Mouse (Mus musculus) forebrain, embryonic 11.5 days (tissue): Measurements from ENCODE around the gene B830017H08Rik. TPM values are rescaled to one million over a fixed set of nuclear protein-coding genes. Genes with fewer than 3 reads are reported as not detected.

ENCODE experiments used
- ATAC-seq: fragments of 200-750 bp; cut with Nextera tagmentation; replicated peaks from 2 replicates; pipeline ENCODE4 v1.8.0; 2017; ENCODE audit warnings: moderate TSS enrichment; ENCODE audit not compliant: low FRiP score
- DNase-seq: peaks from one replicate; pipeline ENCODE4 v3.0.0-alpha.2; 2017; ENCODE audit warnings: low spot score
- H3K27ac ChIP-seq: fragments of 300-500 bp; sonication (generic); 2 replicates; pipeline ENCODE4 v1.5.1; 2014; ENCODE audit warnings: low read depth, low read length
- H3K27me3 ChIP-seq: fragments of 300-500 bp; sonication (generic); 2 replicates; pipeline ENCODE4 v1.6.1; 2014; ENCODE audit warnings: mild to moderate bottlenecking, low read length, mixed read lengths; ENCODE audit not compliant: control insufficient read depth, insufficient read depth
- H3K36me3 ChIP-seq: fragments of 300-500 bp; sonication (generic); 2 replicates; pipeline ENCODE4 v1.6.1; 2014; ENCODE audit warnings: mild to moderate bottlenecking, low read length, moderate library complexity, mixed read lengths; ENCODE audit not compliant: control insufficient read depth, insufficient read depth
- H3K4me1 ChIP-seq: fragments of 300-500 bp; sonication (generic); replicated peaks from 2 replicates; pipeline ENCODE4 v1.6.1; 2014; ENCODE audit warnings: low read length, mixed read lengths; ENCODE audit not compliant: control insufficient read depth, insufficient read depth
- H3K4me2 ChIP-seq: fragments of 300-500 bp; sonication (generic); 2 replicates; pipeline ENCODE4 v1.6.1; 2014; ENCODE audit warnings: low read depth, mild to moderate bottlenecking, low read length, moderate library complexity, mixed read lengths; ENCODE audit not compliant: severe bottlenecking
- H3K4me3 ChIP-seq: fragments of 300-500 bp; sonication (generic); 2 replicates; pipeline ENCODE4 v1.5.1; 2014; ENCODE audit warnings: low read depth, low read length
- H3K9ac ChIP-seq: fragments of 300-500 bp; sonication (generic); 2 replicates; pipeline ENCODE4 v1.6.1; 2014; ENCODE audit warnings: low read length
- H3K9me3 ChIP-seq: fragments of 300-500 bp; sonication (generic); 2 replicates; pipeline ENCODE4 v1.6.1; 2016; ENCODE audit warnings: low read length, mixed read lengths; ENCODE audit not compliant: control insufficient read depth
- WGBS: fragments of 180-500 bp; shearing (Covaris S2); extraction: QIAGEN DNeasy Blood & Tissue Kit; methylation state at CpG from one replicate; pipeline ENCODE4 v1.1.7; 2014; 5-methylcytosine and 5-hydroxymethylcytosine counted together
- polyA plus RNA-seq: library from polyadenylated mRNA; unstranded; fragments of >200 nt; fragmentation: Nextera tagmentation; extraction: Ambion mirVana; gene quantifications from 2 replicates; pipeline ENCODE4 v1.2.1, GENCODE M21; 2014

B830017H08Rik gene
- polyA plus RNA-seq, 1 experiment from 2014 or later, result not detected

DNA sequence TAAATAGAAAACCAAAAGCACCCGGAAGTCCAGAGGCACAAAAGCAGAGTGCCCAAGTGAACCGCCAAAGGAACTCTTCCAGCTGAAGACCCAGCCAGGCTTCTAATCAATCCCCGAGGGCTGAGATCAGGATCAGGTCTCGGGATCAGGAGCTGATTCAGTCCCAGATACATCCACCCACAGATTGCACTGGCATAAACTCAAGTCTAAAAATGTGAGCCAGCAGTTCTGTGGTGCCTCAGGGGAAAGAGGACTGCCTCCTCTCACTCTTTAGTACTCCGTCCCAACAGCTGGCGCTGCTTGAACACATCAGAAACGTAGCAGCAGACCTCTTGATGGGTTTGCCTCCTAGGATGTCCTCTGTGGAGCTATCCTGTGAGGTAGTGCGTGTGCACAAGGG lies 16.4 kb upstream of the B830017H08Rik start:
- 79% methylated on average over 8 of the region's 8 CpGs for WGBS

DNA sequence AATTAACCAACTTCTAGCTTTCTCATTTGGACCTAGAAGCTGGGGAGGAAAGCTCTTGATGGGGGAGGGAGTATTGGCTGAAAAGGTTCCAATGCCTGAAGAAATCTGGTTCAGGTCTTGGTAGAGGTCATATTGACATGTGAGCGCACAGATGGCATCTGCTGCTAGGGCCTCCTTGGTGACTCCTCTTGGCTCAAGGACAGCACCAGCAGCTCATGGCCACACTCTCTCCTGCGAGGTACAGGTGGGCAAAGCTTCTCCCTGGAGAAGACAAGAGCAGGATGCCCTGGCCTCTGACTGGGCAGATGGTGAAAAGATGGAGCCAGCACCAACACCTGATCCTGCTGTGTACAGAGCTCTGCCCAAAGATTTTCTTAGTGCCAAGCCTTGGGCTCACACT lies 6.4 kb upstream of the B830017H08Rik start:
- Histone ChIP-seq H3K4me3 (no peak overlapping the region), H3K4me1 (no peaks in the 10 kb centered on the region), H3K4me2 (no peak overlapping the region), H3K9ac (no peak overlapping the region), H3K36me3 (no peaks in the 10 kb centered on the region), H3K27ac (no peak overlapping the region), H3K27me3 (peaks cover 14% of the 10 kb centered on the region), H3K9me3 (no peaks in the 10 kb centered on the region)
- ATAC-seq (no peak), DNase-seq (no peak)
- 92% methylated on average over 2 of the region's 2 CpGs for WGBS

More for the DNA sequence above, 16.4 kb upstream of the B830017H08Rik start:
- Histone ChIP-seq H3K36me3 (no peaks in the 10 kb centered on the region), H3K27ac (no peak overlapping the region), H3K4me2 (no peak overlapping the region), H3K4me3 (no peak overlapping the region), H3K9ac (no peak overlapping the region), H3K9me3 (no peaks in the 10 kb centered on the region), H3K27me3 (peaks cover 4% of the 10 kb centered on the region), H3K4me1 (peaks cover 7% of the 10 kb centered on the region)
- no peak for ATAC-seq
- DNase-seq, result no peak

DNA sequence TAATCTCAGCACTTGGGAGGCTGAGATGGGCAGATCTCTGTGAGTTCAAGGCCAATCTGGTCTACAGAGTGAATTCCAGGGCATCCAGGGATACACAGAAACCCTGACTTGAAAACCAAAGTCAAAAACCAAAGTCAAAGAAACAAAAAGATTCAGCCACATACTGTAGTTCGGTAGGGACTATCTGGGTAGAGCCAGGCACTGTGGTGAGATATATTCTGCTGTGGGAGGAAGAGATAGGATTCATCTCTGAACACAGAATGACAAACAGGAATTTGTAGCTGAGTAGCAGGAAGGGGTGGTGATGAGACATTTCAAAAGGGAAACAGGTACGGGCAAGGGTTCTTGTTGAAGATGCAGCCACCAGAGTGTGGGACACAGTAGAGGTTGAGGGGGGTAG lies 4.7 kb upstream of the B830017H08Rik start:
- Histone ChIP-seq H3K9me3 (no peaks in the 10 kb centered on the region), H3K4me1 (no peaks in the 10 kb centered on the region; the same call in 1 of the 2 replicates), H3K4me3 (no peak overlapping the region), H3K27ac (no peak overlapping the region), H3K9ac (no peak overlapping the region), H3K36me3 (no peaks in the 10 kb centered on the region), H3K4me2 (no peak overlapping the region), H3K27me3 (peaks cover 31% of the 10 kb centered on the region)
- WGBS, result 93% methylated on average over 2 of the region's 2 CpGs
- DNase-seq (no peak), ATAC-seq (no peak)

DNA sequence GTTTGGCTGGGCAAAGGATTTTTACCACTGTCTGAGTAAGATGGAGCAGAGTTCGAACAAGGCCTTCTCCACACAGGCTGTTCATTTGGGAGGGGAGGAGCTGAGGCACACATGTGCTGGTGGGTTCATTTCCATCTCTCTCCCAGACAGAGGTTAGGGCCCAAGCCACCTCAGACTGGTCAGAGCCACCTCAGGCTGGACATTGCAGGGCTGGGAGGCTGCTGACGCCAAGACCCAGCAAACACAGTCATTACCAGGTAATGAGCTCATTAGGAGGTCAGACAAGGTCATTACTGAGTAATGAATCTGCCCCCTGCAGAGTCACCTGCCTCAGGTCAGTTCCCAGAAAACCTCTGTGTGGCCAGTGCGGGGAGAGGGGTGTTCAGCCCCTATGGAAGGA lies 4.1 kb upstream of the B830017H08Rik start:
- WGBS, result 64% methylated on average over 3 of the region's 3 CpGs
- H3K27me3 ChIP-seq, result peaks cover 38% of the 10 kb centered on the region

DNA sequence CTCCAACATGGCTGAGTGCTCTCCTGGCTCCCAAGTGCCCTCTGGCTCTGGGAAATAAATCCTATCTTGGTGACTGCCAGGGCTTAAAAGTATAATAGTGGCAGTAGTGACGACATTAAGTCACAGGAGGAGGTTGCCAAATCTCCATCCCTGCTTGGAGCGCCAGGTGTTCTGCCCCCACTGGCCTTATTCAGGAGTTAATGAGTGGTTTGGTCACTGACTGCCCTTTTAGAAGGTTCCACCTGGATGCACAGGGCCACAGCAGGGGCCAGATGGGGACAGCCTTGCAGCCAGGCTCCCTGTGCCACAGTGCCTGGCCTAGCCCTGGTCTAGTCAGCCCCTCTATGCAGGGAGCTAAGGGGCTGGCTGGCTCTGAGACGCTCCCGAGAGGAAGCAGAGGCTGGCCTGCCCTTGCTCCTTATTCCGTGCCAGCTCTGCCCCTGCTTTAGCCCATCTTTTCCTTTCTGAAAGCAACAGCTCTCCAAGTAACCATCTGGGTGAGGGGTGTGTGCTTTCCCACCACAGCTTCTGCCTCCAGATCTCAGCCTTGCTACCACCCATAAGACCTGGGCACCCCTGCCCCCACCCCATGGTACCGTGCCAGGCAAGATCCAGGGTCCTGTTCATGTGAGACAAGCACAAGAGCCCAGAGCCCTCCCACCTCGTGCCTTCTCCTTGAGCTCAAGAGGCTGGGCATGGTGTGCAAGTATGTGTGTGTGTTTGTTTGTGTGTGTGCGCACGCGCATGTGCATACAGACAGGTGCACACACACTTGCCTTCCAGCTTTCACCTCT lies 2.3 kb upstream of the B830017H08Rik start:
- Histone ChIP-seq H3K4me3 (no peak overlapping the region), H3K4me2 (no peak overlapping the region), H3K4me1 (no peaks in the 10 kb centered on the region; the same call in 1 of the 2 replicates), H3K9ac (no peak overlapping the region), H3K27ac (no peak overlapping the region), H3K36me3 (no peaks in the 10 kb centered on the region), H3K9me3 (no peaks in the 10 kb centered on the region), H3K27me3 (peaks cover 55% of the 10 kb centered on the region)
- no peak for DNase-seq
- no peak for ATAC-seq
- 53% methylated on average over 10 of the region's 10 CpGs for WGBS

More for the DNA sequence above, 4.1 kb upstream of the B830017H08Rik start:
- H3K4me1 ChIP-seq, result no peaks in the 10 kb centered on the region; the same call in 1 of the 2 replicates
- H3K4me2 ChIP-seq, result no peak overlapping the region
- ATAC-seq (no peak), DNase-seq (no peak)
- H3K9me3 ChIP-seq, result no peaks in the 10 kb centered on the region
- H3K36me3 ChIP-seq, result no peaks in the 10 kb centered on the region
- H3K9ac ChIP-seq, result no peak overlapping the region
- H3K27ac ChIP-seq, result no peak overlapping the region
- H3K4me3 ChIP-seq, result no peak overlapping the region

DNA sequence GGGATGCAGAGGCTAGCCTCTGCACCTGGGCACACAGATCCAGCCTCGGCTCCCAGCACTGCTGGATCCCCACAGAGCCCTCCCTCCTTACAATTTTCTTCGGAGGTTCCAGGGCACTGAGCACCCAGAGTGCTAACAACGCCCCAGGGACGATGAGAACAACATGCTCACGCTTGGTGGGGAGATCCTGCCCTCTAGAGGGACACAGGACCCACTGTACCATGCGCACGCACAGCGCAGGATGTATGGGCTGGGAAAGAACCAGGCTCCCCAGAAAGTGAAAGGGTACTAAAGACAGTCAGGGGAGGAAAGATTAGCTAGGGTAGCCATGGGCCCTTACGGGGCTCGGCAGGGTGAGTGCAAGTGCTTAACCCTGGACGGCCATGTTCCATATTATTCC lies 1.1 kb upstream of the B830017H08Rik start:
- Histone ChIP-seq H3K4me2 (no peak overlapping the region), H3K9ac (no peak overlapping the region), H3K27me3 (peaks cover 62% of the 10 kb centered on the region), H3K4me3 (no peak overlapping the region), H3K4me1 (no peaks in the 10 kb centered on the region; the same call in 1 of the 2 replicates), H3K36me3 (no peaks in the 10 kb centered on the region), H3K9me3 (no peaks in the 10 kb centered on the region), H3K27ac (no peak overlapping the region)
- 10% methylated on average over 11 of the region's 11 CpGs for WGBS
- no peak for ATAC-seq
- no peak for DNase-seq

DNA sequence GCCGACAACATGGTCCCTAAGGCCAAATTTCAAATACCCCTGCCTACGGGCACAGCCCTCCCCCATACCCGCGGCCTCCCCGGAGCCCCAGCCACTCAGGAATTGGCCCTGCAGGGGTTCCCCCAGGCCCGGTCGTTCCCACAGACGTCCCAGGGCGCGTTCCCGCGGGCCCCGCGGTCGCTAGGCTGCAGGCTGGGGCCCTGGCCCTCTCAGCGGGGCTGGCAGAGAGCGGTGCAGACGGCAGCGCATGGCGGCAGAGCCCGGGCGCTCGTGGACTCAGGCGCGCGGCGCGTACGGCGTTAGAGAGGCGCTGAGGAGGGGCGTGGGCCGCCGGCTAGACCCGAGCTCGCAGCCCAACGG lies 380 bp downstream of the B830017H08Rik start:
- ATAC-seq, result peak; percentile 34
- Histone ChIP-seq H3K36me3 (no peaks in the 10 kb centered on the region), H3K9me3 (no peaks in the 10 kb centered on the region), H3K4me3 (peak overlapping the region; percentile 47), H3K27ac (no peak overlapping the region), H3K27me3 (peaks cover 62% of the 10 kb centered on the region), H3K4me1 (no peaks in the 10 kb centered on the region; the same call in 1 of the 2 replicates), H3K9ac (peak overlapping the region; percentile 32), H3K4me2 (peak overlapping the region; percentile 91)
- DNase-seq, result peak; percentile 76
- under 1% methylated on average over 36 of the region's 37 CpGs for WGBS

DNA sequence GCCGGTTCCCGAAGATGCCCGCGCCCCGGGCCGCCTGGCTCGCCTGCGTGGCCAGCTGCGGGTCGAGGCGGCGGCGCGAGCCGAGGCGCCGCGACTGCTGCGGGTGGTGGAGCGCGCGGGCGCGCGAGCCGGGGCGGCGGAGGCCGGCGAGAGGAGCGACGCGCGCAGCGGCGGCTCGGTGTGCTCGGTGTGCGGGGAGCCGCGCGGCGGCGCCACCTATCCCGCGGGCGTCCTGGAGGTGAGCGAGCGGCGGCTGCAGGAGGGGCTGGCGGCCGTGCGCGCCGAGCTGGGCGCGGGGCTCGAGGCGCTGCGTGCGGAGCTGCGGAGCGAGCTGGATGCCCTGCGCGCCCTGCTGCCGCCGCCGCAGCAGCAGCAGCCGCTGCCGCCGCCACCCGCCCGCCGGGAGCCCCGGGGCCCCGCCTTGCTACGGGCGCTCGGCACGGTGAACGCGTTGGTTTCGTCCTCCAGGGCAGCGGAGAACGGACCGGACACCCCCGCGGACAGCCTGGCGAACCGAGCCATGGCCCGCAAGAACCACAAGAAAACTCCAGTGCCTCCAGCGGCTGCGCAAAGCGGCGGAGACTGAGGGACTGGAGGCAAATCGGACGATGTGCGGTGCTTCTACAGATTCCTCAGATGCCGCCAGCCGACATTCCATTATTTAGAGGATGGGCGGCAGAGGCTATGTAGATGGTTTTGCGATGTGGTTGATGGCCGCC lies 919 bp downstream of the B830017H08Rik start:
- Histone ChIP-seq H3K9me3 (no peaks in the 10 kb centered on the region), H3K4me2 (peak overlapping the region; percentile 91), H3K4me3 (peak overlapping the region; percentile 47), H3K27ac (no peak overlapping the region), H3K36me3 (no peaks in the 10 kb centered on the region; the same call in 1 of the 2 replicates), H3K27me3 (peaks cover 62% of the 10 kb centered on the region), H3K9ac (peak overlapping the region; percentile 32), H3K4me1 (no peaks in the 10 kb centered on the region; the same call in 1 of the 2 replicates)
- under 1% methylated on average over 86 of the region's 103 CpGs for WGBS
- ATAC-seq (peak; percentile 58; the same call in 1 of the 2 replicates), DNase-seq (peak; percentile 76)
